Mouse (Mus musculus) heart, adult 2 months (tissue): ENCODE results near the gene Gdf7.

Source experiments
- CTCF ChIP-seq: fragments of 200-600 bp; IDR thresholded peaks from 2 replicates; pipeline ENCODE4 v1.8.1; 2022; ENCODE audit warnings: antibody characterized with exemption, mild to moderate bottlenecking, moderate library complexity
- EP300 ChIP-seq: fragments of 200-500 bp; IDR thresholded peaks from 2 replicates; pipeline ENCODE4 v1.6.1; 2011; ENCODE audit warnings: low read depth, low read length, control low read depth; ENCODE audit not compliant: insufficient read depth
- POLR2A ChIP-seq: fragments of 200-500 bp; IDR thresholded peaks from 2 replicates; pipeline ENCODE4 v1.6.1; 2011; ENCODE audit warnings: mild to moderate bottlenecking, low read depth, low read length, control low read depth; ENCODE audit not compliant: insufficient read depth

DNA sequence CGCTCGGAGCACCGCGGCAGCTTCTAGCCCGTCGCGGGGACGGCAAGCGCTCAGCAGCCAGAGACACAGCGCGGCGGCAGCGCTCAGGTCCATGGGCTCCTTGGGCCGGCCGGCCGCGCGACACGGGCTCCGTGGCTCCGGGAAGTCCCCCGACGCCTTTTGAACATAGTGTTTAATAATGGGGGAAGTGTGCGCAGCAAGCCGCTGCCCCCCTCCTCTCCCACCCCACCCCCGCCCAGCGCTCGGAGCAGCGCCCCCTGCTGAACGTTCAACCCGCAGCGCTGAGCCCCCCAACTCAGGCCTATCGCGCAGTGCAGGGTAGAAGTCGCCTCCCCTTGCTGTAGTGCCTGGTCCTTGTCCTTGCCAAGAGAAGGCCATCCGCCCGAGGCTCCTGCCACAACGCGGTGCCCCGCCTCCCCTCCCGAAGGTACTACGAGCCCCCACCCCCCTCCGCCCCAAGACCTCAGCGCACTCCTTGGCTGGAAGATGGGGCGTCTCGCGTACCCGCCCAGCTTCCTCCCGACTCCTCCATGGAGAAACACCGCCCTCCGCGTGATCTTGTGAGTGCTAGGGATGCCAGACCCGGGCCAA lies at the start of gene Gdf7:
- no peak for TF ChIP-seq EP300
- TF ChIP-seq CTCF, result peak; percentile 53
- no peak for TF ChIP-seq POLR2A
